Mouse (Mus musculus) liver, embryonic 11.5 days (tissue): Measurements from ENCODE around the gene Fktn. TPM values are rescaled to one million over a fixed set of nuclear protein-coding genes. Genes with fewer than 3 reads are reported as not detected.
"Not testable (repeated sequence)": the region's sequence is repeated elsewhere in the genome, so short reads cannot be mapped to it uniquely, and the experiment has no call there.

Experiments used
- ATAC-seq: fragments of 200-750 bp; cut with Nextera tagmentation; replicated peaks from 2 replicates; pipeline ENCODE4 v1.8.0; 2017; ENCODE audit warnings: moderate number of reproducible peaks, mild to moderate bottlenecking, moderate TSS enrichment, moderate library complexity; ENCODE audit not compliant: low FRiP score
- DNase-seq: peaks from one replicate; pipeline ENCODE4 v3.0.0-alpha.2; 2017; ENCODE audit warnings: low spot score
- H3K27ac ChIP-seq: fragments of 300-500 bp; sonication (generic); 2 replicates; pipeline ENCODE4 v1.5.1; 2014; ENCODE audit warnings: mild to moderate bottlenecking, low read depth, low read length, control low read depth
- H3K27me3 ChIP-seq: fragments of 300-500 bp; sonication (generic); replicated peaks from 2 replicates; pipeline ENCODE4 v1.6.1; 2014; ENCODE audit warnings: low read length, mixed read lengths; ENCODE audit not compliant: control insufficient read depth, insufficient read depth
- H3K36me3 ChIP-seq: fragments of 300-500 bp; sonication (generic); 2 replicates; pipeline ENCODE4 v1.6.1; 2014; ENCODE audit warnings: mild to moderate bottlenecking, low read length, moderate library complexity, mixed read lengths; ENCODE audit not compliant: control insufficient read depth, insufficient read depth
- H3K4me1 ChIP-seq: fragments of 300-500 bp; sonication (generic); replicated peaks from 2 replicates; pipeline ENCODE4 v1.6.1; 2014; ENCODE audit warnings: low read length, mixed read lengths; ENCODE audit not compliant: control insufficient read depth, insufficient read depth
- H3K4me2 ChIP-seq: fragments of 300-500 bp; sonication (generic); 2 replicates; pipeline ENCODE4 v1.6.1; 2014; ENCODE audit warnings: mild to moderate bottlenecking, control low read depth, moderate library complexity
- H3K4me3 ChIP-seq: fragments of 300-500 bp; sonication (generic); 2 replicates; pipeline ENCODE4 v1.5.1; 2014; ENCODE audit warnings: low read depth, low read length, control low read depth
- H3K9ac ChIP-seq: fragments of 300-500 bp; sonication (generic); 2 replicates; pipeline ENCODE4 v1.6.1; 2014; ENCODE audit warnings: low read depth, low read length, control low read depth
- H3K9me3 ChIP-seq: fragments of 300-500 bp; sonication (generic); 2 replicates; pipeline ENCODE4 v1.6.1; 2016; ENCODE audit warnings: low read length, inconsistent platforms, mixed read lengths; ENCODE audit not compliant: control insufficient read depth
- WGBS: fragments of 180-500 bp; shearing (Covaris S2); extraction: QIAGEN DNeasy Blood & Tissue Kit; methylation state at CpG from one replicate; pipeline ENCODE4 v1.1.7; 2014; 5-methylcytosine and 5-hydroxymethylcytosine counted together
- polyA plus RNA-seq: library from polyadenylated mRNA; unstranded; fragments of >200 nt; fragmentation: Nextera tagmentation; extraction: Ambion mirVana; gene quantifications from 2 replicates; pipeline ENCODE4 v1.2.1, GENCODE M21; 2014

Fktn gene
- 11.4 and 12.5 TPM in 2 replicates for polyA plus RNA-seq

GRCm38 (mm10) chr4:53713704-53714050 lies at the start of gene Fktn:
Gene Fktn, plus strand, starts transcription at chr4:53713998.
- ATAC-seq (peak; percentile 72), DNase-seq (no peak)
- Histone ChIP-seq H3K9me3 (no peaks in the 10 kb centered on the region), H3K4me3 (peak within 1 kb of the TSS; percentile 81), H3K4me1 (no peaks in the 10 kb centered on the region), H3K36me3 (no peaks in the 10 kb centered on the region), H3K27ac (peak within 1 kb of the TSS; percentile 54; the same call in 1 of the 2 replicates), H3K27me3 (no peaks in the 10 kb centered on the region), H3K9ac (peak within 1 kb of the TSS; percentile 84), H3K4me2 (peak within 1 kb of the TSS; percentile 86)
- 15% methylated on average over 7 of the region's 7 CpGs for WGBS

GRCm38 (mm10) chr4:53682092-53682491 lies 31.7 kb upstream of the Fktn start:
- H3K4me1 ChIP-seq = no peaks in the 10 kb centered on the region
- DNase-seq (no peak), ATAC-seq (no peak)
- no peak overlapping the region for H3K4me3 ChIP-seq
- H3K27me3 ChIP-seq = no peaks in the 10 kb centered on the region
- H3K4me2 ChIP-seq = no peak overlapping the region
- 48% methylated on average over 8 of the region's 8 CpGs for WGBS
- no peak overlapping the region for H3K9ac ChIP-seq
- H3K36me3 ChIP-seq = no peaks in the 10 kb centered on the region
- no peaks in the 10 kb centered on the region for H3K9me3 ChIP-seq
- H3K27ac ChIP-seq = no peak overlapping the region

- Histone ChIP-seq H3K9ac (no peak overlapping the region), H3K4me3 (no peak overlapping the region), H3K4me1 (no peaks in the 10 kb centered on the region), H3K27ac (no peak overlapping the region), H3K27me3 (no peaks in the 10 kb centered on the region), H3K36me3 (no peaks in the 10 kb centered on the region), H3K4me2 (no peak overlapping the region), H3K9me3 (no peaks in the 10 kb centered on the region)
- no peak for DNase-seq
- ATAC-seq = no peak
- 75% methylated on average over 4 of the region's 4 CpGs for WGBS
These were observed 24.8 kb upstream of the Fktn start for GRCm38 (mm10) chr4:53688965-53689364.

- no peaks in the 10 kb centered on the region for H3K4me1 ChIP-seq
- no peaks in the 10 kb centered on the region for H3K9me3 ChIP-seq
- no peak overlapping the region for H3K4me3 ChIP-seq
- no peak overlapping the region for H3K27ac ChIP-seq
- H3K4me2 ChIP-seq = no peak overlapping the region
- no peak for DNase-seq
- H3K36me3 ChIP-seq = no peaks in the 10 kb centered on the region
- no peaks in the 10 kb centered on the region for H3K27me3 ChIP-seq
- WGBS = 71% methylated on average over 1 of the region's 1 CpGs
- ATAC-seq = no peak
- H3K9ac ChIP-seq = no peak overlapping the region
These were observed 22.4 kb upstream of the Fktn start for GRCm38 (mm10) chr4:53691418-53691817.

- not testable (repeated sequence) for H3K4me1 ChIP-seq, H3K4me3 ChIP-seq, H3K27me3 ChIP-seq, H3K9me3 ChIP-seq, H3K9ac ChIP-seq, H3K36me3 ChIP-seq, H3K4me2 ChIP-seq, H3K27ac ChIP-seq, ATAC-seq, DNase-seq
These were observed 4.6 kb upstream of the Fktn start for GRCm38 (mm10) chr4:53709166-53709565.

GRCm38 (mm10) chr4:53710021-53710420 lies 3.8 kb upstream of the Fktn start:
- ATAC-seq (no peak), DNase-seq (no peak)
- WGBS = 78% methylated on average over 2 of the region's 2 CpGs
- Histone ChIP-seq H3K4me1 (no peaks in the 10 kb centered on the region), H3K4me3 (no peak overlapping the region), H3K9ac (no peak overlapping the region), H3K36me3 (no peaks in the 10 kb centered on the region), H3K9me3 (no peaks in the 10 kb centered on the region), H3K27me3 (no peaks in the 10 kb centered on the region), H3K27ac (no peak overlapping the region), H3K4me2 (no peak overlapping the region)

- Histone ChIP-seq H3K9ac (no peak overlapping the region), H3K4me3 (no peak overlapping the region), H3K4me2 (no peak overlapping the region), H3K4me1 (no peaks in the 10 kb centered on the region), H3K27ac (no peak overlapping the region), H3K9me3 (no peaks in the 10 kb centered on the region), H3K27me3 (no peaks in the 10 kb centered on the region), H3K36me3 (no peaks in the 10 kb centered on the region)
- DNase-seq (no peak), ATAC-seq (no peak)
- 77% methylated on average over 6 of the region's 6 CpGs for WGBS
These were observed 3.1 kb upstream of the Fktn start for GRCm38 (mm10) chr4:53710555-53711328.

- no peaks in the 10 kb centered on the region for H3K4me1 ChIP-seq
- DNase-seq (peak; percentile 87), ATAC-seq (peak; percentile 88)
- peak overlapping the region; percentile 84 for H3K9ac ChIP-seq
- peak overlapping the region; percentile 86 for H3K4me2 ChIP-seq
- H3K4me3 ChIP-seq = peak overlapping the region; percentile 81
- peak overlapping the region; percentile 54; the same call in 1 of the 2 replicates for H3K27ac ChIP-seq
- no peaks in the 10 kb centered on the region for H3K9me3 ChIP-seq
- H3K36me3 ChIP-seq = no peaks in the 10 kb centered on the region
- 3% methylated on average over 58 of the region's 58 CpGs for WGBS
- no peaks in the 10 kb centered on the region for H3K27me3 ChIP-seq
These were observed 435 bp downstream of the Fktn start for GRCm38 (mm10) chr4:53714051-53714814.

- H3K9me3 ChIP-seq = no peaks in the 10 kb centered on the region
- ATAC-seq (no peak), DNase-seq (no peak)
- no peaks in the 10 kb centered on the region for H3K27me3 ChIP-seq
- H3K9ac ChIP-seq = no peak overlapping the region
- H3K4me1 ChIP-seq = no peaks in the 10 kb centered on the region
- H3K4me3 ChIP-seq = no peak overlapping the region
- H3K4me2 ChIP-seq = no peak overlapping the region
- H3K36me3 ChIP-seq = no peaks in the 10 kb centered on the region
- H3K27ac ChIP-seq = no peak overlapping the region
These were observed 2.2 kb downstream of the Fktn start for GRCm38 (mm10) chr4:53715977-53716376.
